Mouse (Mus musculus) forebrain, embryonic 10.5 days (tissue): ENCODE results near the gene Gas2l3. TPM values are rescaled to one million over a fixed set of nuclear protein-coding genes. Genes with fewer than 3 reads are reported as not detected.

Experiments used
- DNase-seq: peaks from one replicate; pipeline ENCODE4 v3.0.0-alpha.2; 2017; ENCODE audit warnings: low spot score; ENCODE audit errors: extremely low spot score
- H3K27ac ChIP-seq: fragments of 300-500 bp; sonication (generic); 2 replicates; pipeline ENCODE4 v1.5.1; 2016; ENCODE audit warnings: mild to moderate bottlenecking
- H3K27me3 ChIP-seq: fragments of 300-500 bp; sonication (generic); 2 replicates; pipeline ENCODE4 v1.6.1; 2016; ENCODE audit warnings: mild to moderate bottlenecking; ENCODE audit not compliant: poor library complexity, severe bottlenecking
- H3K36me3 ChIP-seq: fragments of 300-500 bp; sonication (generic); replicated peaks from 2 replicates; pipeline ENCODE4 v1.6.1; 2016; ENCODE audit warnings: mild to moderate bottlenecking, moderate library complexity
- H3K4me1 ChIP-seq: fragments of 300-500 bp; sonication (generic); 2 replicates; pipeline ENCODE4 v1.6.1; 2016
- H3K4me3 ChIP-seq: fragments of 300-500 bp; sonication (generic); 2 replicates; pipeline ENCODE4 v1.5.1; 2016; ENCODE audit warnings: mild to moderate bottlenecking, moderate library complexity
- H3K9me3 ChIP-seq: fragments of 300-500 bp; sonication (generic); 2 replicates; pipeline ENCODE4 v1.6.1; 2016; ENCODE audit warnings: mild to moderate bottlenecking, moderate library complexity
- WGBS: fragments of 180-500 bp; shearing (Covaris S2); methylation state at CpG from one replicate; pipeline ENCODE4 v1.1.7; 2016; 5-methylcytosine and 5-hydroxymethylcytosine counted together
- polyA plus RNA-seq: library from polyadenylated mRNA; unstranded; fragments of >200 nt; fragmentation: Nextera tagmentation; extraction: Ambion mirVana; gene quantifications from 2 replicates; pipeline ENCODE4 v1.2.1, GENCODE M21; 2016

Gas2l3 gene
- polyA plus RNA-seq, 1 experiment from 2014 or later: 14.7 TPM

DNA sequence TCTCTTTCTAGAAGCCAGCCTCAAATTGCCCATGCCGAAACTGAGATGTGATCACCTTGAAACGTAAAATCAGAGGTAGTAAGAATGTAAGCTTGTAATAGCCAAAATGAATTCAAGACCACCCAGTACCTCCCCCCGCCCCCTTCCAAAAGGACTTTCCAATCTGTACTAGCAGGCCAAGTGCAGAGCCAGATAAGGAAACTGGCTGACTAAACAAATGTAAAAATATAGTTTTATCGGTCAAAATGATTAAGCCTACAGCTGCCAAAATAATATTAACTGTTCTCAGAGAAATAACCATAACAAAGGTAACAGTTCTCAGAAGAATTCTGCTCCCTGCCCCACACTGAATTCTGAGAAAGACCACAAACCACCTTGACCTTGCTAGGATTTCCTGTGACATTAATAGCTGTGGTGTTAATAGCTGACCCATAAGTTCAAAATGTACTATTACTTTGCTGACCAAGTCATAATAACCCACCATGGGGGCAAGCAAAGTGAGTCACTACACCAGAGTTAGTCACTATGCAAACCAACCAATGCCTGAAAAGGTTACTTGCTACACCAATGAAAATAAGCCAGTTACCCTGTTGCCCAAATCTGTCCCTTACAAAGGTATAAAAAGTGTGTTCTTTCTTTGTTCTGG, 21.1 kb upstream of the Gas2l3 start:
- no peaks in the 10 kb centered on the region for H3K36me3 ChIP-seq
- 97% methylated on average over 4 of the region's 4 CpGs for WGBS
- no peak for DNase-seq
- no peak overlapping the region for H3K4me3 ChIP-seq
- peaks cover 2% of the 10 kb centered on the region; the same call in 1 of the 2 replicates for H3K9me3 ChIP-seq
- peaks cover 8% of the 10 kb centered on the region for H3K27me3 ChIP-seq
- no peaks in the 10 kb centered on the region; the same call in 1 of the 2 replicates for H3K4me1 ChIP-seq
- H3K27ac ChIP-seq: no peak overlapping the region

DNA sequence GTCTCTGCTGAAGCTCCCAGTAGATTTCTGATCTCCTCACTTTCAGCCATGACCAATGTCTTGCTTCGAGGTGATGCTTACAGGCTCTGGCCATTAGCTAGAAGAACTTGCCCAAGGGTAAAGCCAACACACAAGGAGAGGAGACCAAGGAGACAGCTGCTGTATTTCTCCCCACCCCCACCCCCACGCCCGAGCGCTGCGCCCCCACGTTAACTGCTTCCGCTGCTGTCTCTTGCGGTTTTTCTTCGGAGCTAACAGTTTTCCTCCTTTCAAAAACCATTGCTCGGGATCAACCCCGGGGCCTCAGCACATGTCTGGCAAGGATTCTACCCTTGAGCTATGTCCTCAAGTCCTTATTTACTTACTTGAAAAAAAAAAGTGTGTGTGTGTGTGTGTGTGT, 19.1 kb upstream of the Gas2l3 start:
- no peaks in the 10 kb centered on the region for H3K36me3 ChIP-seq
- H3K27me3 ChIP-seq: peaks cover 8% of the 10 kb centered on the region
- H3K4me3 ChIP-seq: no peak overlapping the region
- H3K27ac ChIP-seq: no peak overlapping the region
- no peak for DNase-seq
- no peaks in the 10 kb centered on the region for H3K9me3 ChIP-seq
- no peaks in the 10 kb centered on the region; the same call in 1 of the 2 replicates for H3K4me1 ChIP-seq
- 91% methylated on average over 11 of the region's 11 CpGs for WGBS

- DNase-seq: peak; percentile 72
- Histone ChIP-seq H3K27ac (no peak overlapping the region), H3K4me1 (no peaks in the 10 kb centered on the region; the same call in 1 of the 2 replicates), H3K36me3 (no peaks in the 10 kb centered on the region), H3K4me3 (no peak overlapping the region), H3K27me3 (peaks cover 12% of the 10 kb centered on the region), H3K9me3 (no peaks in the 10 kb centered on the region)
- 19% methylated on average over 14 of the region's 14 CpGs for WGBS
Measured at GRCm38 (mm10) chr10:89461856-89462507, 18.2 kb upstream of the Gas2l3 start.

- DNase-seq: no peak
- Histone ChIP-seq H3K4me3 (no peak overlapping the region), H3K27me3 (peaks cover 12% of the 10 kb centered on the region), H3K9me3 (no peaks in the 10 kb centered on the region), H3K27ac (no peak overlapping the region), H3K4me1 (no peaks in the 10 kb centered on the region; the same call in 1 of the 2 replicates), H3K36me3 (no peaks in the 10 kb centered on the region)
- WGBS: 83% methylated on average over 11 of the region's 11 CpGs
Measured at GRCm38 (mm10) chr10:89460972-89461371, 17.2 kb upstream of the Gas2l3 start.

DNA sequence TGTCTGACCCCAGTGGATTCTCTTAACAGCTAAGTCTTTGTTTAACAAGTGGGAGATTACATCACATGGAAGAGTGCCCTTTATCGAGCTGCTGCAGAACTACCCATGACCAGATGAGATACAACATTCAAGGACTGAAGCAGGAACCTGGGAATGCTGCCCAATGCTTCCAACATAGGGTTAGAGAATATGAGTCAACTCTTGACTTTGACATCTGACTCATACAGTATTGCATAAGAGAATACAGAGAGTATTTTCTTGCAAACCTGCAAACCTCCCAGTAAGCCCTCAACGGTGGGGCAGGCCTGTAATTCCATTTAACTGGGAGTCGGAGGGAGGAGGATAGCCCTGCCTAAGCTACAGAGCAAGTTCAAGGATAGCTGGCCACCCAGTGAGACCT, 15.0 kb upstream of the Gas2l3 start:
- no peak overlapping the region for H3K27ac ChIP-seq
- 88% methylated on average over 3 of the region's 3 CpGs for WGBS

DNA sequence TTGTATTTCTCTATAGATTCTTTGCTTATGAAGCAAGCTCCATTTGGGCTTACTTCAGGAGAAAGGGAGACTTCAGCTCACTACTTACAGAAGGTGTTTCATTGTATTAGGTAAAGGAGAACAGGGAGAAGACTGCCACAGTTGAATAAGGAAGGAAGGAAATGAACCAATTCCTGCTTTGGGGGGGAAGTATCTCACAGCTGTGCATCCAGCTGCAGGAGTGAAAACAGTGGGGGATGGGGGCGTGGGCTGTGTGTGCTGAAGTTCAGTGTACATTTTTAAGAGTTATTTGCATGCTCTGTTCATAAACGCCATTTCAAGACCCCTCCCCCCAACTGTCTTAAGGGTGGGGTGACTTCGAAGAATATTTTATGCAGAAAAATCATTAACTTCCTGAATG, 10.0 kb upstream of the Gas2l3 start:
- no peaks in the 10 kb centered on the region for H3K36me3 ChIP-seq
- H3K4me3 ChIP-seq: no peak overlapping the region
- 84% methylated on average over 3 of the region's 3 CpGs for WGBS
- no peak for DNase-seq
- no peak overlapping the region for H3K27ac ChIP-seq
- H3K9me3 ChIP-seq: no peaks in the 10 kb centered on the region
- H3K27me3 ChIP-seq: peaks cover 19% of the 10 kb centered on the region
- H3K4me1 ChIP-seq: peaks cover 3% of the 10 kb centered on the region; the same call in 1 of the 2 replicates

More for the DNA sequence above, 15.0 kb upstream of the Gas2l3 start:
- no peaks in the 10 kb centered on the region for H3K36me3 ChIP-seq
- H3K4me3 ChIP-seq: no peak overlapping the region
- H3K4me1 ChIP-seq: peaks cover 3% of the 10 kb centered on the region; the same call in 1 of the 2 replicates
- peaks cover 14% of the 10 kb centered on the region for H3K27me3 ChIP-seq
- no peaks in the 10 kb centered on the region for H3K9me3 ChIP-seq
- no peak for DNase-seq

DNA sequence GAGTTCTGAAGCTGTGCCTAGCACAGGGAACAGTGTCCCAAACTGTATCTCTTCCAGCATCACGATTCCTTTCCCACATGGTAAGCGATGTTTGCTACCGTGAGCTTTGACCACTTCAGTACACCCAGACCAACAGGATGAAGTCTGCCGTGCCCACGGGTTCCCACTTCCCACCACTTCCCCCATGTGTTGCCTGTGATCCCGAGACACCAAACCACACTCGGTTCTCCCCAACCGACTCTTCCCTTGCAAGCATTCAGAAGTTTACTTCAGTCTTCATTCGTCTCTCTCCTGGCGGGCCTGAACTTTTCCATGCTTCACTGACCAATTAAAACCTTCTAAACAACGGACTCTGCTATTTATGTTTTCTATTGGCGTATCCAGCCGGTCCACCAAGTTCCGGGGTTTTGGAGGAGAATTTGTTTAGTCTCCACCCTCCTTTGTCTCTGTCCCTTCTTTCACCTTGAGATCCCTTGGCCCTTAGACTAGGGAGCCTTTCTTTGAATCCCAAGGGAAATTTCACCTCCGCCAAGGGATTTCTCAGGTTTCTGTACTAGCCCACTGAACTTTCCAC, 9.4 kb upstream of the Gas2l3 start:
- peaks cover 3% of the 10 kb centered on the region; the same call in 1 of the 2 replicates for H3K4me1 ChIP-seq
- WGBS: 88% methylated on average over 15 of the region's 15 CpGs
- no peak overlapping the region for H3K27ac ChIP-seq
- H3K9me3 ChIP-seq: no peaks in the 10 kb centered on the region
- no peak overlapping the region for H3K4me3 ChIP-seq
- H3K36me3 ChIP-seq: no peaks in the 10 kb centered on the region
- H3K27me3 ChIP-seq: peaks cover 19% of the 10 kb centered on the region
- DNase-seq: no peak

GRCm38 (mm10) chr10:89450411-89450810, 6.6 kb upstream of the Gas2l3 start:
- no peak for DNase-seq
- peaks cover 22% of the 10 kb centered on the region for H3K27me3 ChIP-seq
- 90% methylated on average over 10 of the region's 10 CpGs for WGBS
- no peaks in the 10 kb centered on the region for H3K9me3 ChIP-seq
- H3K4me3 ChIP-seq: no peak overlapping the region
- H3K4me1 ChIP-seq: peaks cover 3% of the 10 kb centered on the region; the same call in 1 of the 2 replicates
- no peak overlapping the region for H3K27ac ChIP-seq
- no peaks in the 10 kb centered on the region for H3K36me3 ChIP-seq

GRCm38 (mm10) chr10:89444381-89444780, 614 bp upstream of the Gas2l3 start:
- DNase-seq: no peak
- Histone ChIP-seq H3K4me1 (peaks cover 20% of the 10 kb centered on the region), H3K36me3 (peaks cover 8% of the 10 kb centered on the region), H3K27me3 (peaks cover 60% of the 10 kb centered on the region), H3K27ac (peak overlapping the region; percentile 92), H3K4me3 (peak overlapping the region; percentile 73), H3K9me3 (peaks cover 5% of the 10 kb centered on the region; the same call in 1 of the 2 replicates)
- WGBS: 34% methylated on average over 3 of the region's 3 CpGs

- peaks cover 70% of the 10 kb centered on the region for H3K27me3 ChIP-seq
- H3K36me3 ChIP-seq: peaks cover 8% of the 10 kb centered on the region
- 1% methylated on average over 17 of the region's 17 CpGs for WGBS
- DNase-seq: no peak
- H3K9me3 ChIP-seq: peaks cover 5% of the 10 kb centered on the region; the same call in 1 of the 2 replicates
- H3K4me1 ChIP-seq: peaks cover 21% of the 10 kb centered on the region
- H3K4me3 ChIP-seq: peak overlapping the region; percentile 73
- H3K27ac ChIP-seq: peak overlapping the region; percentile 92
Measured at GRCm38 (mm10) chr10:89443115-89443622, 598 bp downstream of the Gas2l3 start.

DNA sequence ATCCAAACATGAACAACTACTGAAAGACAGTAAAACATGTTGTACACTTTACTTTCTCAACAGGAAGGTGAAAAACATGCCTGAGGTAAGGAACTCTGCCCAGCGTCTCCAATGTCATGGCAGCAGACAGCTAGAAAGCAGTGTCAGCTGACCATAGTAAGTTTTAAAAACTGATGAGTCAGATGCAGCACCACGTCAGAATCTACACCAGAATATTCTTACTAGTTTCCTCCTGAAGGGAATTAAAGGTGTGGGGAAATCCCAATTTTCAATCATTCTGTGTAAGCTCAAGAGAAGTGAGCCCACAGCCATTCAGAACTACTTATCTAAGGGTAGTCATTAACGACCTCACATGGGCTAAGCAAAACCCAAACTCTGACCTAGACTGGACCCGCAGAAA, 1.1 kb downstream of the Gas2l3 start:
- H3K27me3 ChIP-seq: peaks cover 75% of the 10 kb centered on the region
- H3K27ac ChIP-seq: 0 out of 2 replicates have a peak overlapping the region, but pooled peaks have one; percentile 92
- H3K9me3 ChIP-seq: peaks cover 5% of the 10 kb centered on the region; the same call in 1 of the 2 replicates
- H3K36me3 ChIP-seq: peaks cover 9% of the 10 kb centered on the region
- DNase-seq: no peak
- H3K4me1 ChIP-seq: peaks cover 26% of the 10 kb centered on the region
- peak overlapping the region; percentile 73 for H3K4me3 ChIP-seq
- WGBS: 33% methylated on average over 4 of the region's 4 CpGs

- H3K4me1 ChIP-seq: peaks cover 32% of the 10 kb centered on the region
- H3K9me3 ChIP-seq: peaks cover 5% of the 10 kb centered on the region; the same call in 1 of the 2 replicates
- peaks cover 82% of the 10 kb centered on the region for H3K27me3 ChIP-seq
- no peak overlapping the region for H3K27ac ChIP-seq
- H3K4me3 ChIP-seq: no peak overlapping the region
- 93% methylated on average over 3 of the region's 3 CpGs for WGBS
- no peak for DNase-seq
- H3K36me3 ChIP-seq: peaks cover 13% of the 10 kb centered on the region
Measured at GRCm38 (mm10) chr10:89441961-89442360, 1.8 kb downstream of the Gas2l3 start.
